Mouse (Mus musculus) left cerebral cortex, adult 8-10 months (tissue): ENCODE results near the gene Amh. TPM values are rescaled to one million over a fixed set of nuclear protein-coding genes. Genes with fewer than 3 reads are reported as not detected.
A peak's percentile ranks its signal among the peaks of the same experiment; 100 is the strongest.
"Not testable (repeated sequence)": the region's sequence is repeated elsewhere in the genome, so short reads cannot be mapped to it uniquely, and the experiment has no call there.

Source experiments
- DNase-seq, 2 experiments: peaks; one replicate each; pipeline ENCODE4 v3.0.0; 2022; ENCODE audit warnings: low spot score in 2 of 2
- total RNA-seq, 4 experiments: library from RNA; stranded (reverse); gene quantifications; 2 replicates each; pipeline ENCODE4 v1.2.4; 2022

Gene Amh
- total RNA-seq, 4 experiments from 2014 or later, result 1.1 to 2.2 (median 1.7) TPM

- no peak for DNase-seq
These were observed 22.2 kb downstream of the Amh start for GRCm38 (mm10) chr10:80827063-80827869.

- no peak for DNase-seq
These were observed 22.9 kb downstream of the Amh start for GRCm38 (mm10) chr10:80827870-80828420.

GRCm38 (mm10) chr10:80828587-80828986 is 23.5 kb downstream of the Amh start:
- not testable (repeated sequence) for DNase-seq

GRCm38 (mm10) chr10:80829359-80830278 is 24.6 kb downstream of the Amh start:
- DNase-seq, result no peak

GRCm38 (mm10) chr10:80831136-80831535 is 26.1 kb downstream of the Amh start:
- DNase-seq, result no peak

- DNase-seq, result no peak
These were observed 27.8 kb downstream of the Amh start for GRCm38 (mm10) chr10:80832818-80833217.

- DNase-seq, result no peak
These were observed 30.6 kb downstream of the Amh start for GRCm38 (mm10) chr10:80835617-80836016.

GRCm38 (mm10) chr10:80836949-80837379 is 31.9 kb downstream of the Amh start:
- no peak for DNase-seq

GRCm38 (mm10) chr10:80837827-80838226 is 32.8 kb downstream of the Amh start:
- DNase-seq, result no peak

GRCm38 (mm10) chr10:80838346-80838912 is 33.4 kb downstream of the Amh start:
- no peak for DNase-seq

- DNase-seq, result no peak
These were observed 34.8 kb downstream of the Amh start for GRCm38 (mm10) chr10:80839848-80840247.

GRCm38 (mm10) chr10:80841685-80842084 is 36.6 kb downstream of the Amh start:
- DNase-seq, result no peak

- peak in 1 of 2 experiments; percentile 67 for DNase-seq
These were observed 37.3 kb downstream of the Amh start for GRCm38 (mm10) chr10:80842334-80842733.

- no peak for DNase-seq
These were observed 38.3 kb downstream of the Amh start for GRCm38 (mm10) chr10:80843087-80843930.

- no peak for DNase-seq
These were observed 39.0 kb downstream of the Amh start, which contains the start of gene Lingo3 for GRCm38 (mm10) chr10:80843931-80844547. TSS of gene Lingo3 (minus strand) at chr10:80844039.

GRCm38 (mm10) chr10:80845055-80845693 is 40.1 kb downstream of the Amh start:
- DNase-seq, result no peak

GRCm38 (mm10) chr10:80845732-80846131 is 40.7 kb downstream of the Amh start:
- peak in 1 of 2 experiments; percentile 72 for DNase-seq

GRCm38 (mm10) chr10:80848571-80848970 is 43.5 kb downstream of the Amh start:
- no peak for DNase-seq
